Mouse (Mus musculus): ENCODE measurements around the gene Ppp1r12b.
"Not testable (repeated sequence)": the region's sequence is repeated elsewhere in the genome, so short reads cannot be mapped to it uniquely, and the experiment has no call there.

Gene Ppp1r12b

GRCm38 (mm10) chr1:134850361-134850760, 105.4 kb downstream of the Ppp1r12b start:
- DNase-seq (ENCODE audit: low spot score) = no peak

- no peak for DNase-seq (ENCODE audit: low spot score)
Observed at GRCm38 (mm10) chr1:134847851-134848250, 107.9 kb downstream of the Ppp1r12b start.

GRCm38 (mm10) chr1:134846295-134846988, 109.3 kb downstream of the Ppp1r12b start:
- no peak for DNase-seq (ENCODE audit: low spot score)

- no peak for DNase-seq (ENCODE audit: low spot score)
Observed at GRCm38 (mm10) chr1:134843369-134843768, 112.4 kb downstream of the Ppp1r12b start.

- no peak for DNase-seq (ENCODE audit: low spot score)
Observed at GRCm38 (mm10) chr1:134836909-134837480, 118.7 kb downstream of the Ppp1r12b start.

GRCm38 (mm10) chr1:134830881-134831280, 124.9 kb downstream of the Ppp1r12b start:
- DNase-seq (ENCODE audit: low spot score) = not testable (repeated sequence)

- DNase-seq (ENCODE audit: low spot score) = peak; percentile 41
Observed at GRCm38 (mm10) chr1:134829635-134830034, 126.1 kb downstream of the Ppp1r12b start.

- DNase-seq (ENCODE audit: low spot score) = no peak
Observed at GRCm38 (mm10) chr1:134824896-134825295, 130.8 kb downstream of the Ppp1r12b start.

GRCm38 (mm10) chr1:134823842-134824241, 131.9 kb downstream of the Ppp1r12b start:
- DNase-seq (ENCODE audit: low spot score) = no peak

GRCm38 (mm10) chr1:134823323-134823722, 132.4 kb downstream of the Ppp1r12b start:
- DNase-seq (ENCODE audit: low spot score) = no peak

- no peak for DNase-seq (ENCODE audit: low spot score)
Observed at GRCm38 (mm10) chr1:134820882-134821281, 134.9 kb downstream of the Ppp1r12b start.

GRCm38 (mm10) chr1:134819196-134819595, 136.5 kb downstream of the Ppp1r12b start:
- no peak for DNase-seq (ENCODE audit: low spot score)

- no peak for DNase-seq (ENCODE audit: low spot score)
Observed at GRCm38 (mm10) chr1:134818716-134819115, 137.0 kb downstream of the Ppp1r12b start.

GRCm38 (mm10) chr1:134817916-134818595, 137.7 kb downstream of the Ppp1r12b start:
- no peak for DNase-seq (ENCODE audit: low spot score)

GRCm38 (mm10) chr1:134817120-134817519, 138.6 kb downstream of the Ppp1r12b start:
- no peak for DNase-seq (ENCODE audit: low spot score)

GRCm38 (mm10) chr1:134816617-134817016, 139.1 kb downstream of the Ppp1r12b start:
- no peak for DNase-seq (ENCODE audit: low spot score)

GRCm38 (mm10) chr1:134815748-134816147, 140.0 kb downstream of the Ppp1r12b start:
- no peak for DNase-seq (ENCODE audit: low spot score)

- DNase-seq (ENCODE audit: low spot score) = no peak
Observed at GRCm38 (mm10) chr1:134805471-134805870, 150.3 kb downstream of the Ppp1r12b start.

- DNase-seq (ENCODE audit: low spot score) = no peak
Observed at GRCm38 (mm10) chr1:134804373-134804772, 151.4 kb downstream of the Ppp1r12b start.

- DNase-seq (ENCODE audit: low spot score) = peak; percentile 12
Observed at GRCm38 (mm10) chr1:134803286-134804117, 152.2 kb downstream of the Ppp1r12b start.

GRCm38 (mm10) chr1:134801758-134802157, 154.0 kb downstream of the Ppp1r12b start:
- DNase-seq (ENCODE audit: low spot score) = no peak

GRCm38 (mm10) chr1:134796536-134796935, 159.2 kb downstream of the Ppp1r12b start:
- no peak for DNase-seq (ENCODE audit: low spot score)
